Mouse (Mus musculus) thymus, postnatal 25 days (tissue): ENCODE measurements around the gene Ece1.

Source experiments
- DNase-seq: peaks from one replicate; pipeline ENCODE4 v3.0.0; 2022

The Ece1 gene

DNA sequence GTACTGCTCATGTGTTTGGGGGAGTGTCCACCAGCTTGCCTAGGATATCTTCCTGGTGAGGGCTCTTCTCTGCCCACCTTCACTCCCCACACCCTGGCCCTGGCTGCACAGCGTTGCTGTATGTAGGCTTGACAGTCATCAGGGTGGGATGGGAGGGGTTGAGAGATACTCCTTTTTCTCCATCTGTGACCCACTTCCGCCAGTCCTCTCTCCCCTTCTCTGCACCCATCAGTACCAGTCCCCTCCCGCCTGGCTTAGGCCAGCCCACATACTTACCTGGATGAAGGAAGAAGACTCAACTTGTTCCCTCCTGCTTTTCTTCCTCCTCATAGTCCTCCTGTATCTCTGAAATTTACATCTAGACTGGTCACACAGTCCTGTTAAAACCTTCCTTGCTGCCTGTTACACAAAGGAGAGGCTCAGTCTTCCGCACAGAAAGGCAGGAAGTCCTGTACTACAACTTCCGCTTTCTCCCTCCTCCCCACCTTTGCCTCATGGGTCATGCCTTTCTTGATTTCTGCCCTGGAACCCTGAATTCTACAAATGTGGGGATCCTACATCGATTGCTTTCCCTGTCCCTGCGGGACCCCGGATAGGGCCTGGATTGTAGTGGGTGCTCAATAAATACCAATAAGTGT lies 21.6 kb downstream of the Ece1 start:
- peak; percentile 39 for DNase-seq

DNA sequence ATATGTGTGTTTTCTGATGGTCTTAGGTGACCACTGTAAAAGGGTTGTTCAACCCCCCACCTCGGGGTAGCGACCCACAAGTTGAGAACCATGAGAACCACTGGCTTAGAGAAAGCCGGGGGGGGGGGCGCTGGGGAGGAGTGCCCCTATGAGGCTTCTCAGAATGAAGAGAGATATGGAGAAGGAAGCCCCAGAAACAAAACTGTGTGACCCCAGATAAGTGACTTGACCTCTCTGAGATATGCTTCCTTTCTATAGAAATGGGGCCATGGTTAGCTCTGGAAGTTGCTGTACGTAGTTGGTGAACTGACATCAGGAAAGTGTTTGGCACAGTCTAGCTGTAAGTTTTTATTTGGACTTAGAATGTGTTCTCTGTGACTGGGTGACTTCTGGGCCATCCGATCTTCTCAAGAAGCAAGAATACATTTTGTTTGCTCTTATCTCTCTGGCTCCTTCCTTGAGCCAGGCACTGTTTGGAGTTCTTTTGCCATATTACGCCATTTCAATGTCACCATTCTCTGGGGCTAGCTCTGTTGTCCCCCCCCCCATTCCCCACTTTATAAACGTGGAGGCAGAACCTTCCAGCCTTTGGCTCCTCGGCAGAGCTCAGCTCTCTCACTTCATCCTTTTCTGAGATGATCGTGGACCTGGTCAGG lies 25.4 kb downstream of the Ece1 start:
- DNase-seq = no peak

DNA sequence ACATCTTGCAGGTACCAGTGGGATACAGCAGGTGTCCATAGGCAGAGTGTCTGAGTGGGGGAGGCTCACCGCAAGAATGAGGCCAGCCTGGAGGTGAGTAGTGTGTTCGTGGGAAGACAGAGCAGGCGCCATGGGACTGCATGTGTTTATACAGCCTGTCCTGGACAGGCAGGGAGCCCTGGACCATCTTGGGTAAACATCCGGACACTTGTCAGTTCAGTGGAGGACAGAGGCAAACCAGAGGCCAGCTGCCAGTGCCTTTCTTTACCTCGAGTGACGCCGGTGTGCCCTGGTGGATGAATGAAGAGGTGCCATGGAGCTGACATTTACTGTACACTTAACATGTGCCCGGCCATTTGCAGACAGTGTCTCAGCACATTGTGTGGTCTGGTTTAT lies 26.0 kb downstream of the Ece1 start:
- DNase-seq = no peak

DNA sequence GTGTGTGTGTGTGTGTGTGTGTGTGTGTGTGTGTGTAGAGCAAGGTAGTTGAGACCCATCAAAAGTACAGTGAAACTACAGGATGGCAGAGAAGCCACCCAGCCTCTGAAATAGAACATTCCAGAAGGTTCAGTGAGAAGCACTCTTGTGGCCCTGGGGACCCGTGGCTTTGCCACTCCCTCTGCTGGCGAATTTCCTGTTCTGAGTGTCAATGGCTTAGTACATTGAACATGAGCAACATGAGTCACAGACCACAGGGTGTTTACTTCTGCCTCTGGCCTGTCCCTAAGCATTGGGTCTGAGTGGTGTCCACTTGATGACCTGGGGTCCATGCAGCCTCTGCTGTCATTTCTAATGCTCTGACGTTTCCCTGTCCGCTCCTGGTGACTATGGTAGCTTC lies 28.6 kb downstream of the Ece1 start:
- peak; percentile 50 for DNase-seq

DNA sequence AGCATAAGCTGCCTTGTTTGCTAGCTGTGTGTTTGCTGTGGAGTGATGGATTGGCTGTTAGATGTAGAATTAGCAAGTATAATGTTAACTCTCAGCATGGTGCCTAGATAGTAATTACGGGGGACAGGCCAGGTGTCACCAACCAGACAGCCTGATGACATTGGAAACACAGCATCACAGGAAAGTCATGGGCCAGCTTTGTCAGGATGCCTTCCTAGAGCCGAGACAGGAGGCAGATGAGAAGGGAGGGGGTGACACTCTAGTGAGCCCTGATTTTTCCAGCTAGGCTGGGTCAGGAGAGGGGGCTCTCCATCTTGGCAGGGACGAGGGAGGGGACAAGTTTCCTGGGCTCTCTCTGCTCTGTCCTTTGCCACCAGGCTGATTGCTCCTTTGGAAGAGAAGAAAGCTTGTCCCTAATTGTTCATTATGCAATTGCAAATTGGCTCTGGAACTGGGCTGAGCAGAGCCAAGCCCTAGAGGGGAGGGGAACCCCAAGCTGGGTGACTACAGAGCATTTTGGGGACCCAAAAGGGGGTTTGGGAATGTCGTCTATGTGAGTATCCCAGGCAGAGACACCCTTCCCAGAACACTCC lies 29.6 kb downstream of the Ece1 start:
- no peak for DNase-seq

DNA sequence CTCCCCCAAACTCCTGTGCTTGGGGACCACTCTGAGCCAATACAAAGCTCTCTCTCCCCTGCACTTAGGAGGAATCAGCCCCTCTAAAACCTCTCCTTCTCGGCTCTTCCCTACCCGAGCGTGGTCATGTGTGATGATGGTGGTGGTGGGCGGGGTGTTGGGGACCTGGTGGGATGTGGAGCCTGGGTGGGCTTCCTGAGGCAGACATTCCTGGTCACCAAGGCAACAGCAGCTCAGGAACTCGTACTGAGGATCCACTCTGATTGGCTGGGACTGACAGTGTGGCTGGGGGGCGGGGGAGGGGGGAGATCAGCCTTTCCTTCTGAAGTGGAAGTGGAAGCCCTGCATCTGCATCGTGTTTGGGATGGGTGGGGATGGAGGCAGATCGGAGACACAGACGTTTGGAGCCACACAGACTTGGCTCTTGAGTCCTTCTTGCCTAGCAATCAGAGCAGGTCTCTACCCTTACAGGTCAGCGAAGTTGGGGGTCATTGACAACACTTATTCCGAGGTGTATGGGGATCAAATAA lies 30.7 kb downstream of the Ece1 start:
- no peak for DNase-seq

DNA sequence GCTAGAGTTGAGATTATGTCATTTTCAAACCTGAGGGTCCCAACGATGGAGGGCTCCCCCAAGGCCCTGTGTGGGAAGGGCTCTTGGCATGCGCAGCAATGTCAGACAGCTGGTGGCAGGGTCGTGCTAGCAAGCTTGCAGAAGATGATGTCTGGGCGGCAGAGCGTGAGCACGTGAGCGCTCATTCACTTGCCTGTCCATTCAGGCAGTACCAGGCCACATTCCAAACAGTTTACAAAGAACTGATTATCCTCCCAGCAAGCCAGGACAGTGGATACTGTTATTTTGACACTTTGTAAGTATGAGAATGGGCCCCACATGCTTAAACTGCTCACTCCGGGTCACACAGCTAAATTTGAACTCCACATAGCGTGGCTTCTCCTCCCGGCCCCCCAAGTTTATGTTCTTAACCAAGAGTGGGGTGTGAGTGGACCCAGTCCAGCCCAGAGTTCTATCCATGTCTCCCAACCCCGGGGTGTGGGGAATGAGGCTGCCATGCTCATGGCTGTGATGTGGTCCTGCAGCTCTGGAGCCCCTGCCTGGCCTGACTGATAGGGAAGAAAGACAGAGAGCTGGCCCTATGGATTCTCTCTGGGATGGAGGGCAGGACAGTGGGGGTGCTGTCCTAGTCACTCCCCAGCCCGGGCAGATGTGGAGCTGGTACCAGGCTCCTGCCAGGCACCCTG lies 34.7 kb downstream of the Ece1 start:
- no peak for DNase-seq

DNA sequence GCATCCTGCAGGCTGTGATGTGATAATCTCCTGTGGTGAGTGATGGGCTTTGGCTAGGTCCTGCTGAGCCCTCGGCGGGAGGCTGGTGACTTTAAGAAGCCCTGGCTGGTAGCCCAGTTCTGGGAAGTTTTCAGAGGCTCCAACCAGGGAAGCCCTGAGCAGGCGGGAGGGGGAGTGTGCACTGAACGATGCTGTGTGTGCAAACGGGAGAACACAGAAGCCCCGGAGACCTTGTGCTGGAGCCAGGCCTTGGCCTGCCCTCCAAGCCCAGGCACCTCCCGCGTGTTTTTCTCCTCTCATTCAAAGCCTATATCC lies 35.2 kb downstream of the Ece1 start:
- no peak for DNase-seq

DNA sequence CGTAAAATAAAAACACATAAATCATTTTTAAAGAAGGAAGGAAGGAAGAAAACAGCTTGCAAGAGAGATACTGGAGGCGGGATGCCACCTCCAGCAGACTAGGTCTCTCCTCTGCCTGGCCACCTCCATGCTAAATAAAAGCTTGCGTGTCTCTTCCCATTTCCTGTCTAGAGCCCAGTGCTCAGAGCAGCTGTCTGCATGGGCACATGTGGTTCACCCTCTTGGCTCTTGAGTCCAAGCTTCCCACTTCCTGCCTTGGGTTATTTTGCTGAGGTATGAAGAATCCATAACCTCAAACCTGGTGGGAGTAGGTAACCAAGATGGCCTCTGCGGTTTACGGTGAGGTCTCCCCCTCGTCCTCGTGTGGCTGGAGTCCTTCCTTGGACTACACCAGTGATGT lies 36.5 kb downstream of the Ece1 start:
- peak; percentile 12 for DNase-seq

DNA sequence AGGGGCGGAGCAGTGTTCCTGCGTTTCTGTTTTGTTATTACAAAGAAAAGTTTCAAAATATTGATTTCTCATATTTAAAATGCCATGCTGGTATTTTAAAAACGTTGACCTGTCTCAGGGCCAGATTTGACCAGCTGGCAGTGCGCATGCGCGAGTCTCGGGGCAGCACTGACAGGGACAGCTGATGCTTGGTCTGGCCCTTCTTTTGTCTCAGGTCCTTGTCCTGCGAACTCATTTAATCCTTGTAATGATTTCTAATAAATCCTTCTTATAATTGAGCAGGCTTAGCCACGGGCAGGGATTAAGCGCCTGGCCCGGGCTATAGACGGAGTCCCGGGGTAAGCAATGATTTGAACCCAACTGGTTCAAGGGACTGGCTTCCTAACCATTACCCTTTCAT lies 40.2 kb downstream of the Ece1 start:
- DNase-seq = no peak

DNA sequence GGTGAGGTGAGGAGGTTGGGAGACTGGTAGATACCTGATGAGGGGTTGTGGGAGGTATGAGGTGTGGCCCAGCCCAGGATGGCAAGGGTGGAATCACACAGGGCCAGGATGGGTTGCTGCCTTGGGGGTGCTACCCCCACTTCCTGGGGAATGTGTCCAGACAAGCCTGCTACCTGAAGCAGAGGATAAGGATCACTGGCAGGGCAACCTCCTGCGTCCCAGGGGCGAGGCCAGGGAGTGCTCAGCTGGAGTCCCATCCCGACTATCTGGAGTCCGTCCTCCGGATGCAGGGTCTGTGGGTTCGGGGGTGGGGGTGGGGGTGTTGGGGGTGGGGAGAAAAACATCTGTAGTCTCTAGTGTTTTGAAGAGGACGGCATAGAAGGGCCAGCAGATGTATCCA lies 40.8 kb downstream of the Ece1 start:
- no peak for DNase-seq

DNA sequence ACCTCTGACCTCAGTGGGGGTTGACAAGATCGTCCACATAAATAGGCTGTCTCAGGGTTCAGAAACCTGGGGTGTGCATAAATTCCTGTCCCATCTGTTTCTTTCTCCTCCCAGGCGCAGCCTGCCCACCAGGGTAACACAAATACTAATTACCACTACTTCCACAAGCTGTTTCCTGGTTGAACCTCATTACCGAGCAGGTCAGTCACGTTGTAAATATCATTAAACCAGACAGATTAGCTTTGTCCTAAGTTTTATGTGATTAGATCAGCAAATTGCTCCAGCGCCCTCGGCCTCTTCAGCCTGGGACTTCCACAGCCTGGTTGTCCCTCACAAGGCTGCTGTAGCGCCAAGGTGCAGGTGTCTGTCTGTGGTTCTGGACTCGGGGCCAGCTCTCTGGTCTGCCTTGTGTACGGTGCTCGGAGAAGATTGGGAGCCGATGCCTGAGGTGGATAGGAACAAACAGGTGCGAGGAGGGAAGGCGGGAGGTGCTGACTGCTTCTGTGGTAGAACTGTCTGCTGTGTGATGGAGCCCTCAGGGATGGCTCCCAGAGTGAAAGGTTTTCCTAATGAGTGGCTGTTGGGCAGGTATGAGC lies 43.0 kb downstream of the Ece1 start:
- DNase-seq = no peak

DNA sequence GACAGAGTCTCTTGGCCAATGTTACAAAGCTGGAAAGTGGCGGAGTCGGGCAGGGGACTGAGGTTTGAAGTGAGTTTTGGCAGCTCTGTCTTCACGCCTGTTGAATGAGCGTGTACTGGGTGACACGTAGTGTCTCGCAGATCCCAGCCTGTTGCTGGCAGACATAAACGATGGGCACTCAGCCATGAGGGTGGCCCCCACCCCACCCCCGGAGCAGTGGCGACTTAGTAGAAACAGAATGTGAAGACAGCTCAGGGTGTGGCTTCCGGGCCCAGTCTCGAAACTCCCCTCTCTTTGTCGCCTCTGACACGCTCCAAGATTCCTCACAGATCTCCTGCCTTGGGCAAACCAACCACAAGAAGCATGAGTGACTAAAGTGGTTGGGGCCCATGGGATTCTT lies 45.9 kb downstream of the Ece1 start:
- DNase-seq = no peak

DNA sequence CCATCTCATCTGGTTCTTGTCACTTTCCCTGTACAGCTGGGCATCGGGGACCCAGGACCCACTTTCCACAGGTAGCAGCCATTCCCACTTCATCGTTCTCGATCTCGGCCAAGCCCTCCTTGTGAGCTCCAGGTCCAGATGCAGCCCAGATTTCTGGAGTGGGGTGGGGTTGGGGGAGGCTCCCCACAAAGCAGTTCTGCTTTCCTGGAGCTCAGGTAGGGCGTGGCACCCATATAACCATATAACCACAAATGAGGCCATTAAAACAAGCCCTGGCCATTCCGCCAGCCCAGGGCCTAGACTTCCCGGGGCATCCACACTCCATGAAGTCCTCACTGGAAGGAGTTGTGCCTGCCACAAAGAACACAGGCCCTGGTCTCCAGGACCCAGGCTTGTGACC lies 46.5 kb downstream of the Ece1 start:
- no peak for DNase-seq

DNA sequence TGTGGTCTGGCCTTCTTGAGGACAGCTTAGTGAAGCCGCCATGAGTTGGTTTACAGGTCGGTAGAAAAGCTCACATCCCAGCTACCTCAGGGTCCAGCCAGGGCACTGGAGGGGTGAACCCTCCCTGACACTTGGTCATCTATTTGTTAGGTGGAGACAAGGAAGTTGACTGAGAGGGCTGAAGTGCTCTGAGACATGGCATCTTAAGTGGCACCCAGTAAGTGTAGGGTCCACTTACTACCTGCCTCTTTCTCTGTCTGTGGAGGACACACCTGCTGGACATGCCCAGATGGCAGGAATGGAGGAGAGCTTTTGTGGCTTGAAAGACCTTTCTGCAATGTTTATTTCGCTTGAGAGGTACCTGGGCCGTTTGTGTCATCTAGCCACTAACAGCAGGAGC lies 46.9 kb downstream of the Ece1 start:
- DNase-seq = no peak

DNA sequence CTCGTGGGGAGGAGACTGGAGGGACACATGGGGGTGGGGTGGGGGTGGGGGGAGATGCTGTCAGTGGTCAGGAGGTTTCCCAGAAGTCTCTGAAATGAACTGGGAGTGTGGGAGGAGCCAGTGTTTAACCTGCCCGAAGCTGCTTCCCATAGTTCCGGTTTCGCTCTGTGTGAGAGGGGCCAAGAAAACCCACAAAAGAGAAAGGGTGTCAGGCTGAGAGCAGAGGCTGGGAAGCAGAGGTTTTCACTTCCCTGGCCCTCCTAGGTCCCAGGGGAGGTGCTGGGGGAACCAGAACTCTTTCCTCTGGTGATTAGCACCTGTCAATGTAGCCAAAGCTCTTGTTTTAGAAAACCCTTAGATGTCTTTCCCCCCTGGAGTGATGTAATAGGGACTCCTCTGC lies 47.4 kb downstream of the Ece1 start:
- no peak for DNase-seq

DNA sequence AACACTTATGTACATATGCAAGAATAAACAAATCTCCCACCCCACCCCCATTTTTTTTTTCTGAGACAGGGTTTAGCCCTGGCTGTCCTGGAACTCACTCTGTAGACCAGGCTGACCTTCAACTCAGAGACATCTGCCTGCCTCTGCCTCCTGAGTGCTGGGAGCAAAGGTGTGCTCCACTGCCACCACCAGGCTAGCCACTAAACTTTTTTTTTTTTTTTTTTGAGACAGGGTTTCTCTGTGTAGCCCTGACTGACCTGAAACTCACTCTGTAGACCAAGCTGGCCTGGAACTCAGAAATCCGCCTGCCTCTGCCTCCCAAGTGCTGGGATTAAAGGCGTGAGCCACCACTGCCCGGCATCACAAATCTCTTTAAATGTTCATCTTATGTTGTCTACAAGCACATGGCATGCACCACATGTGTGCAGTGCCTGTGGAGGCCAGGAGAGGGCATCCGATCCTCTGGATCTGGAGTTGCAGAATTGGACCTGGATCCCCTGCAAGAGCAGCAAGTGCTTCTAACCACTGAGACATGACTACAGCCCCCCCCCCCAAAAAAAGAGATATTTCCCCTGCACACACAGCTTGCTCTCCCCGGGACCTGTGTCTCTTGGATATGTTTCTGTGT lies 48.5 kb downstream of the Ece1 start:
- no peak for DNase-seq

DNA sequence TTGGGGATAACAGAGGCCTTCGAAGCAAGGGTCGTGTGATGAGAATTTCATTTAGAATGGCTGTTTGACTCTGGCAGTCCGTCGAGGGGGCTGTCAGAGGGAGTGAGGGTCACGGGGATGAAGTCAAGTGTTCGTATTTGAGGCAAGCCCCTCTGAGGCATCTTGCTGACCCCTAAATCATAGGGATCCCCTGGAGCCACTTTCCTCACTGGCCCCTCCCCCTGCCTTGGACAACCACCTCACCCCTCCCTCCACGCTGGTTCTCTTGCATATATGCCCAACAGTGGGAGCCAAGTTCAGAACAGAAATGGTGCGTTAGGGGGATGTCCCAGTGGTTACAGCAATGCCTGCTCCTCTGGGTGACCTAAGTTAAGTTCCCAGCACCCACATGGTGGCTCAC lies 49.6 kb downstream of the Ece1 start:
- no peak for DNase-seq

DNA sequence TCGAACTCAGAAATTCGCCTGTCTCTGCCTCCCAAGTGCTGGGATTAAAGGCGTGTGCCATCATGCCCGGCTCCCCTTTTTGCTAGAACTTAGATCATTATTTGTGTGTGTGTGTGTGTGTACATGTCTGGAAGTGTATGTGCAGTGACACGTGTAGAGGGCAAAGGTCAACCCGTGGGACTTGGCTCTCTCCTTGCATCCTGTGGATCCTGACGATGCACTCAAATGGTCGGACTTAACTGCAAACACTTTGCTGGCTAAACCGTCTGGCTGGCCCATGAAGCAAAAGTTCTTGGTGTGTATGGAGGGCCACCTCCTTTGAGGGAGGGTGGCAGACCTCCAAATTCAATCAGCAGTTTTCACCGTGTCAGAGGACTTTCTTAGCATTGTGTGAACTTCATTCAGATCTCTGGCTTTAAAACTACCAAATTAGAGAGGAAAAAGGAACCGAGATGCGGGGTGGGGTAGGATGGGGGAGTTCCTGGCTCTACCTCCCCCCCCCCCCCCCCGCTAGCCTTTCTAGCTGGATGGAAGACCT lies 50.8 kb downstream of the Ece1 start:
- DNase-seq = no peak

DNA sequence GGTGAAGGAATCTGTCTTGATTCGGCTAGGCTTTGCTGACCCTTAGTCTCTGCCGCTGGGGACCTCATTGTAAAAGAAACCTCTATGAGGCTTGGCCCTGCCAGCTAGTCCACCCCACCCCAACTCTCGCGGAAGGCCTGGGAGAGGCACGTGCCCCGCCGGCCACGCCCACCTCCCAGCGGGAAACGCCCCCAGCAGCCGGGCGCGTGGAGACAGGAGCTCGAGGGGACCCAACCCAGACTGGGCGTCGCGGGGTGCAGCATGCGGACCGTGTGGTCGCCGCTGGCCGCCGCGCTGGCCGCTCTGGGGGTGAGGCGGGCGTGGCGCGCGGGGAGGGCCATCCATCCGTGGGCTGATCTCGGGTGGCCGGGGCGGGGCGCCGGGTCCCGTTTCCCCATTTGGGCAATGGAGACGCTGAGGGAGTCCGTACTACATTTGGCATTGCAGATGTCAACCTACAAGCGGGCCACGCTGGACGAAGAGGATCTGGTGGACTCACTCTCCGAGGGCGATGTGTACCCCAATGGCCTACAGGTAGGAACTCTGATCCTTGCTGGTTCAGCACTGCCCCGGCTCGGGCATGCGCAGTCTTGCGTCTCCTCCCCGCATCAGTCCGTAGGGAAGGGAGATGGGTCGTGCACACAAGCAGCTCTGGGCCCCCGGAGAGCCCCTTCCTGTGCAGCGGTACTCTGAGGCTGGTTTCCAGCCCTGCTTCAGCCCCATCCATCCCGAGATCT lies 51.5 kb downstream of the Ece1 start:
- DNase-seq = peak; percentile 73

DNA sequence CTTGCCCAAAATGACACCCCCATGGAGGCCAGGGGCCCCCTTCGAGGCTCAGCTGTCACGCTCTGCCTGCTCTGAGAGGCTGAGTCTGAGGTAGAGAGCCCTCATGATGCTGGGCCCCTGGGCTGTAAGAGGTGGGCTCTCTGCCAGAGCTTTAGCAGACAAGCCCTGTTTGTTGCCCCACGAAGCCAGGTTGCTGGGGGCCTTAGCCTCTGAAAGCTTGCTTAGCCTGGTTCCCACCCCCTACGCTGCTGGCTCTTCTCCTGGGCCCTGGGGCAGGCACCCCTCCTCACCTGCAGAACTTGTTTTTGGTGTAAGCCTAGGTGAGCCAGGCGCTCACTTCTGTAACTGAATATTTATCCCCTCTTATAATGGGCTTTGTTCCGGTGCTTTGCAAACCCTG lies 55.6 kb downstream of the Ece1 start:
- DNase-seq = no peak

DNA sequence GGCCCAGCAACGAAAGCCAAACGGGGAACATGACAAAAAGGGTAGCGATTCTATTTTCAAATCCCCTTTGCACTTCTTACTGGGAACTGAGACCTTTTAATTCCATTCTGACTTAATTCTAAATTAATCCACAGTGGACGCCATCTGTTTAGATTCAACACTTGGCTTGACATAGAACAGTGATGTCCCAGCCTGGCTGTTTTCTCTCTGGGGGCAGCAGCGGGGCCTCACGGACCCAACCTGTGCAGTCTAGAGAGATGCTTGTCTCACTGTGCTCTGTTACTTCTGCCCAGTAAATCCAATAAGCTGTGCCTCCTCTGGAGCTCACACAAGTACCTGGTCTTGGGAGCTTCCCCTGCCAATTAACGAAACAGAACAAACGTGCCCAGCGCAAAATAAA lies 56.5 kb downstream of the Ece1 start:
- no peak for DNase-seq
